Mouse (Mus musculus) cortical plate, adult 2 months (tissue): Measurements from ENCODE around the gene Synj2.

Source experiments
- CTCF ChIP-seq: fragments of 200-500 bp; IDR thresholded peaks from 2 replicates; pipeline ENCODE4 v1.5.1; 2011; ENCODE audit warnings: mild to moderate bottlenecking, control low read depth, low read length; ENCODE audit not compliant: insufficient read depth; ENCODE audit errors: extremely low read depth
- POLR2A ChIP-seq: fragments of 200-500 bp; IDR thresholded peaks from 2 replicates; pipeline ENCODE4 v1.6.1; 2011; ENCODE audit warnings: mild to moderate bottlenecking, low read length, control low read depth; ENCODE audit not compliant: insufficient read depth; ENCODE audit errors: extremely low read depth

GRCm38 (mm10) chr17:5926710-5927109 lies 14.4 kb upstream of the Synj2 start:
- TF ChIP-seq CTCF (no peak), POLR2A (no peak)
